Mouse (Mus musculus) frontal cortex, postnatal 14 days (tissue): Measurements from ENCODE around the gene Gemin5.

ENCODE experiments used
- DNase-seq, 2 experiments: peaks; one replicate each; pipeline ENCODE4 v3.0.0; 2022; ENCODE audit warnings: low spot score in 2 of 2

Gemin5 gene

DNA sequence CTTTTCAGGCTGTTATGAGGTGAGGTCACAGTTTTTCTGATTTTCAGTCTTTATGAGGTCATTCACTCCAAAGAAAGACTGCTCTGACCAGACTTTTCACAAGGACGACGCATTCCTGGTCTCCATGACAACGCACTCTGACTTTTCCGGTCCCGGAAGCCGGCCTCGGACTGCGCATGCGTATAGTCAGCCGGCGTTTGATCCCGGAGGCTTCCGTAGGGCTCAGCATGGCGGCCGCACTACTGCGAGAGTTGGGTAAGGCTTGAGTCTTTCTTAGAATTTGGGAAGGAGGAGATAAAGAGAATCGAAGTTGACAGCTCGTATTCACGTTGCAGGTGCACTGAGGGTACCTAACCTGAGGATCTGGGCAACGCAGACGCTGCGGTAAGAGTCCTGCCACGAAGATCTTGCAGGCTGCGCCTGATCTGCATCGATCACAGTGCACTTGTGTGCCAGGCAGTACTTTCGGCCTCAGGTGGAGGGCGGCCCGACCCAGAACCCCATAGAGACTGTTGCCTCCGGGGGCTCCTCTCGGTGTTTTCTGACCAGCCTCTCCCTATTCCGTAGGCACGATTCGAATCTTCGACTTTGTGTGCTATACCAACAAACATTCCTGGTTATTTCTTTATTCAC is 3.2 kb upstream of the Gemin5 start, which contains the start of gene Mrpl22:
Gene Mrpl22, plus strand, starts transcription at position 203 of the 633 bp plus-strand sequence.
- peak; percentile 89 to 95 for DNase-seq

DNA sequence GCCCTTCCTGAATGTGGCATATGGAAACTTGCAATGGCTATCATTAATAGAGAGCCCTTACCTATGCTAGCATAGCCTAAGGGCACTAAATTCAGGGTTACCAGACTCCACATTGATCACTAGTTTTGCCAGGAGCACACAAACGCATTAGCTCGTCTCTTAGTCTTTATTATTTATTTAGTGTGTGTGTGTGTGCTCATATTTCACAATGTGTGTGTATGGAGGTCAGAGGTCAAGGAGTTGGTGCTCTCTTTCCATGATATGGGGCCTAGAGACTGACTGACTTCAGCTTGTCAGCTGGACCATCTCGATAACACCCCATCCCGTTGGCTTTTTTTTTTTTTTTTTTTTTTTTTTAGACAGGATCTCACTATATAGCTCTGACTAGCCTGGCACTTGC is 1.3 kb upstream of the Gemin5 start:
- no peak for DNase-seq

DNA sequence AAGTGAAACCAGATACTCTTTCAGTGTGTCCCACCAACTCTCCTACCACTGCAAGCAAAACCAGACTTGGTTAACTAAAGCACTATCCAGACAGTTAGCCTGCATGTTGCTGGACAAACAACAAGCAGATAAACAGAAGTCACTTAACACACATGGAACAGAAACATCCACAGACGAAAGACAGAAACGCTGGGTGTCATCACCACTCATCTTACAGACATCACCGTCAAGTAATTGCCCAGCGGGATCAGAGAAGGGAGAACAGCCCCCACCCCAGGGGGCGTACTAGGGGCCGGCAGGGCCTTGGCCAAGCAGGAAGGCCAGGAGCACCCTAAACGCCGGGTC is 545 bp downstream of the Gemin5 start:
- DNase-seq, result no peak

DNA sequence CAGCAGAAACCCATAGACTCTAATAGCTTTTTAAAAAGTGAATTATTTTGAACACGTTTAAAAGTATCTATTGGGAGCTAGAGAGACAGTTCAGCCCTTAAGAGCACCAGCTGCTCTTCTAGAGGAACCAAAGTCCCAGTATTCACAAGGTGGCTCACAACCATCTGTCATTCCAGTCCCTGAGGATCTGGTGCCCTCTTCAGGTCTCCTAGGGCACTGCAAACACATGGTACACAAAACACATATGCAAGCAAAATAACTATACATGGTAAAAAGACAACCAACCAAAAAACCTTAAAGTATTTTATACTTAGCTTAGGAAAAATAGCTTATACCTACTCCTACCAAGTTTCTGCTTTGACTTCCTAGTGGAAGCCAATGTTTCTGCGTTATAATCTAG is 3.3 kb downstream of the Gemin5 start:
- DNase-seq, result no peak

DNA sequence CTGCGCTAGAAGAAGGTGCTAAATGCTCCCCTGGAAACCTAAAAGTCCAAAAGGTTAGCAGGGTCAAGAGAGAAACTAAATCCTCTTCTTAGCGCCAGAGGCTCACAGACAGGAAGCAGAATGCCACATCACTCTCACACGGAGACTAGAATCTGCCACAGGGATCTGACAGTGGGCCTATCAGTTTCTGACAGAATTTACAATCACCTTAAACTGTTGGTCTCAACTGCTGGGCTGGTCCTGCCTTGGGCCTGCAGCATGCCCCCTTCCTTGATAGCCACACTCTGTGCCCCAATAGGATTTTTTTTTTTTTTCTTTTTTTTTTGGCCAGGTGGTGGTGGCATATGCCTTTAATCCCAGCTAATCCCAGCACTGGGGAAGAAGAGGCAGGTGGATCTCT is 11.5 kb downstream of the Gemin5 start:
- no peak for DNase-seq

DNA sequence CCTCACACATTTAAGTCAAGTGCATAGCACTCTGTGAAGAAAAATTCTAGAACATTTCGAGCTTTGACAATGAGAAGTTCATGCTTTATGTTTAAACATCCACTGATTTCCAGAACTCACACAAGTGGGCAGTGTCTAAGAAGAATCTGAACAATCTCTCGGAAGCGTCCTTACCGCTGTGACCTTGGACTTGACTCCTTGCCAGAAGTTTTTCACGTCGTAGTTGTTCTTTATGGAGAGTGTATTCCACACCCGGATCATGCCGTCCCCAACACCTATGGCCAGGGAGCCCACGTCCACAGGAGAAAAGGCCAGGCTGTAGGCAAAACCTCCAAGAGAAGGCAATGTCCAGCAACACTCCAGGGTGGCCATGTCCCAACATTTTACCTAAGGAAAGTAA is 12.9 kb downstream of the Gemin5 start:
- DNase-seq, result no peak

DNA sequence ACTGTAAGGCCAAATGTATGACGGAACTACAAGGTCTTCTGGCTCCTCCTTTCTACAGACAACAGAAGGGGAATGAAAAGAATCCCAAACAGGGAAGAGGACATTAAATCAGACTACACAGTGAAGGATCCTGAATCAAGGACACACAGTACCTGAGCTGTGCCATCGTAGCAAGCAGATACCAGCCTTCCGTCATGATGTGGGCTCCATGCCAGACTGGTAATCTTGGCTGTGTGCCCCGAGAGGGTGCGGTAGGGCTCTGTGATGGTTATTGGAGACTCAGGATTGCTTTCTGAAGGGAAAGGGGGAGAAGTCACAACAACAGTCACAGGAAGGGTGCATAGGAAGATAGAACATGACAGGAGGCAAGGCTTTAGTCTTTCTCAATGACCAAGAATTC is 22.1 kb downstream of the Gemin5 start:
- DNase-seq, result no peak

DNA sequence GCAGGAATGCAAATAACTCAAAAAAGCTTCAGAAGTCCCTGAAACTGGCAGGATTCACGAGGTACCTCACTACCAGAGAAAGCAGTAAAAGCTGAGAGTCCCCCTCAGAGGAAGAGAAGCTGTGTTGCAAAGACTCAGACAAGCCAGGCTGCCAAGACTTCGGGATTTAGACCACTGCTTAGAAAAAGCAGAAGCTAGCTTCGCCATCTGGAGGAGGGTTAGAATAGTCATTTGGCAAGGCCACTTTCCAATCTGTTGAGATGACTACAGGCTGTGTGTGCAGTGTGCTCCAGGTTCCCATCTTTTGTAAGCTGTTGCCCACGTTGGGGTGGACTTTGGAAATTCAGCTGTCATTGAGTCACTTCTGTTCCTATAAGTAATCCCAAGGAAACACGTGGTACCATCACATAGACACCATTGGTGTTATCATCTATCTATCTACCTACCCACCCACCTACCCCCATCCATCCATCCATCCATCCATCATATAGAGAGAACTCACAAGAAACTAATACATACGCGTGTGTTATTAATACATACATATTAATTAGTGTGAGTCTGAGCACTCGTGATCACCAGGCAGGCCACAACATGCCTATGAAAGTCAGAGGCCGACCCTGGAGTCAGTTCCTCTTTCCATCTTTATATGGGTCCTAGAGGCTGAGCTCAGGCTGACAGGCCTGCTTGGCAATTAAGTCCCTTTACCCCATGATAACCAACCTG is 24.5 kb downstream of the Gemin5 start:
- peak; percentile 21 to 42 for DNase-seq

DNA sequence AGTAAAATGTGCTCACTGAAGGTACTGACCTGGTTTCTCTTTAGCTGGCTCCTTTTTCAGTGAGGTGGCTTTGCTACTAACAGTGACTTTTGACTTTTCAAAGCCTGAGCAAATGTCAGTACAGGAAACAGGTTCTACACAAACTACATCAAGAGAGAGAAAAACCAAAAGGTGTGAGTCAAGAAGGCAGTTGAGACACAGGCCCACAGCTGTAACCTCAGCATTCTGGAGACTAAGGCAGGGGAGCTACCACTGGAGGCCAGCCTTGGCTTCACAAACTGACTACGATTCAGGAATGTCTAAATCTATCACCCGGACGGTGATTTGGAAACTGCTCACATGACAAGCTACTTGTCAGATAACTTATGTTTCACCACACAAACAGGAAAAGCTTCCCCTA is 28.9 kb downstream of the Gemin5 start:
- no peak for DNase-seq

DNA sequence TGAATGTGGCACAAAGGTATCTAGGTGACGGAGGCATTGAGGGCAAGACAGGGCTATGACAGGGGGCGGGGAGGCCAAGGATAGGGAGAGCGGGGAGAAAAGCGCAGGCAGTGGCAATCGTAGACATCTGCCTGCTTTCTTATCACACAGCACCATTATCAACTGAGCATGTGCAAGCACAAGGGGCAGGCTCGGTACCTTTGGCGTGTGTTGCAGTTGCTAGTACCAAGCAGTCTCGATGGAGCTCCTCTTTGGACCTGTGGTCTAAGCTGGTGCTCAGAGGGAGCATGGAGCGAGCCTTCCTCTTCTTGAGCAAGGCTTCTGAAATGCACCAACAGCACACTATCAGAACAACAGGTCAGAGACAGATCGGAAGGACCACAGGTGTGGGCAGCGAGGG is 29.5 kb downstream of the Gemin5 start:
- DNase-seq, result no peak

DNA sequence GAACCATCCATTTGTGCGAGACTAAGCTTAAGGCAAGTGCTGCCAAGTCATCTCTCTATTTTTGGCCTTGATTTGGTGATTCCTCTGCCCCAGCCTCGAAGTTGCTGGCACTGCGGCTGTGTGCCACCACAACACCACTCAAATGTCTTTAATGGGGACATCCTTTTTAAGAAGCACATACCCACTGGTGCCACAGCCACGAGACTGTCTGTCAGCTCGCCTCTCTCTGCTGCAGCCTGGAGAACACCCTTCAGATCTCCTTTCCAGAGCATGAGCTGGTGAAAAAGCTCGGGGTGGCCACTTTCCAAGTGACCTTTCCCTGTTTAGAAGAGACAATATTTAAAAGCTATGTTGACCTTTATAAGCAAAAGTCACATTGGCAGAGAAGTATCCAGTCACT is 31.7 kb downstream of the Gemin5 start:
- DNase-seq, result no peak

DNA sequence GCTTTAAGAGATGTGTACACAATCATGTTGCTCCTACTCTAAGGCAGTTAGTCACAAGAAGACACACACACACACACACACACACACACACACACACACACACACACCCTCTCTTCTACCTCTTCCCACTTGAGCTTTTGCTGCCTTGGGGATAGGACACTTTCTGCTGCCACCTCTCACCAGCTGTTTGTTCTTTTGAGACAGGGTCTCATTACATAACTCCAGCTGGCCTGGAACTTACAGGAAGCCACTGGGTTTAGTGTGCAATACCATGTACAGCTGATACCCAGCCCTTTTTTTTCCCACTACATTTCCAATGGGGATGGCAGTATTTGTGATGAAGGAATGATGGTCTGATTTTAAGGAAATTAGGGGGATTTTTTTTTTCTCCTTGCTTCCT is 33.0 kb downstream of the Gemin5 start:
- no peak for DNase-seq

DNA sequence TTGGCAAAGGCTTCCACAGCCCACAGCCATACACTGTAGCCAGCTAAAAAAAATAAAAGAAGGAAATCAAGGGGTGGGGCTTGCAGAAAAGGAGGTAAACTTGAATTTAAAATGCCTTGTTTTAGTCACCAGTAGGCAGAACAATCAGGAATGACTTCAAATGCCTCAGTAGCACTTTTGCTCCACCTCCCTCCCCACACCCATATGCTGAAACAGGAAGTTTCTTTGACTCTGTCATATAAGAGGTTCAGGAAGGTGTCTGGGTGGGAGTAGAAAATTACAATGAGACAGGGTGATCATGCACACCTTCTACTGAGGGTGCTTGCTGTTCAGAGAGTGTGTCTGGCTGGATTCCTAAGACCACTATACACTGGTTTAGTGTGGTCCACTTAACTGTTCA is 33.5 kb downstream of the Gemin5 start:
- no peak for DNase-seq

DNA sequence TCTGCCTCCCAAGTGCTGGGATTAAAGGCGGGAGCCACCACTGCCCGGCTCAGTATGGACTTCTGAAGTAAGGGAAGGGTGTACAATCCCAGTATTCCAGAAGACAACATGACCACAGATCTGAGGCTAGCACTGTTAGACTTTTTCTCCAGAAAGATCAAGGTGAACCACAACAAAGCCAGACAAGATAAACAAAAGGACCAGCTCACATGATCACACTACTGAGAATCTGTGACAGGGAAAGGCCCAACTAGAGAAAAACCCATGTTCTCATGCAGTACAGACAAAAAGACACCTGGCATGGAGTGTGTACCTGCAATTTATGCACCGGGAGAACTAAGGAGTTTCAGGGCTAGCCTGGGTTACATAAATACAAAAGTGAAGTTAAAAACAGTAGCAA is 36.3 kb downstream of the Gemin5 start:
- no peak for DNase-seq

DNA sequence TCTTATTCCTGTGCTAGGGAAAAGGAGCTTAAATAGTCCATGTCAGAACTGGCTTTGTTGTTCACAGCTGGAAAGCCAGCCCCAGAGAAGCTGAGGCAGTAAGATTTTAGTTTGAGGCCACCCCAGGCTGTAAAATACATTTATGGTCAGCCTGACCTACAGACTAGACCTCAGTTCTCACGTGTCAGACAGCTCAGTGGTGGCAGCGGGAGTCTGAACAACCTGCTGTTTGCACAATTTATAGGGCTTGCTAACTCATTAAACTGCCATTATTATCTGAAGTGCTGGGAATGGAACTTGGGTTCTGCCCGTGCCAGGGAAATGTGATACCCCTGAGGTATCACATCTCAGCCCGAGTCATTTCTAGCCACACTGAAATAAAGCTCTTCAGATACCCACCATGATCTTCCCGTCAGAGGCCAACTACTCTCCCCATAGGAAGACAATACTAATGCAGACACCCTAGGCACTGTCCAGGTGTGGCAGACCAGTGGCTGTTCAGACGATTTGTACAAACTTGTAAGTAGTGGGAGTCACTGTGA is 39.0 kb downstream of the Gemin5 start:
- no peak for DNase-seq

DNA sequence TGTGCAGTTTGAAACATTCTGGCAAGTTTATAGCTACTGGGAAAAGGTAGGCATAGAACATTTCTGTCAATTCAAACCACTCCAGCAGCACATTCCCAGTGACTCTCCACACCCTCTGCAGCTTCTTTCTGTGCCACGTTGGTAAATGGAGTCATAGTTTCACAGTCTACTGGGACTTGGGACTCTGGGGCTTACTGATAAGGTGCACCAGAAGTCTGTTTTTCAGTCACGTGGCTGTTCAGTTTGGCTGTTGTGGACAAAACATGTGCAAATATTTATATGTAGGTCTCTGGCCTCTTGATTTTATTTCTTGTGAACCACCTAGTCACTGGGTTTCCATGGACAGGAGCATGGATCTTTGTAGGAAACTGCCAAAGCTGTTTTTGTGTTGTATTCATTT is 40.8 kb downstream of the Gemin5 start:
- DNase-seq, result no peak

DNA sequence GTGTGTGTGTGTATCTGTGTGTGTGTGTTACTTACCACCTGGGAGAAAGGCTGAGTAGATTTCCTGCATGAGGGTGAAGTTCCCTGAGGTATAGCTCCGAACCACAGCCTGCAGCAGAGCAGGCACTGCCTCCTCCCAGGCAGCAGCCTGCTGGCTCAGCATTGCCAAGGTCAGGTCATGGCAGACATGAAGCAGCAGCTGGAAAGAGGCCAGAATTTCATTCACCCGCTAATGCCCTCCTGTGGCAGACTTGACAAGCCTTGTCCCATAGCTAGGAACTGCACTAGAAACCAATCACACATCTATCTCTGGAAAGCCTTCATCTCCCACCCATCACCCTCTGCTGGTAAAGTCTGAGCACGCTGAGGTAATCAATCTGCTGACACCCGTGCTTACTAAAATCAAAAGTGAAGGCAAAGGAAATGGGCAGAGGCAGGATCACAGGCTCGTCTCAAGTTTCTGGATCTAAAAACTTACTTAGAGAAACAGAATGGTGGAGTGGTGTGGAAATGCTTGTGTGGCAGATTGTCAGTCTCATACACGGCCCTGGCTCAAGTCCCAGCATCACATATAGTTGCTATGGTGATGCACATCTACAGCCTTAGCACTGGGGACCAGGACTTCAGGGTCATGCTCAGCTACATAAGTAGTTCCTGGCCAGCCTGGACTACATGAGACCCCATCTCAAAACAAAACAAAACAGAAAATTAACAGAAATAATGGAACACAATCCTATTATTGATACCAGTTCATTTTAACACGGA is 41.8 kb downstream of the Gemin5 start:
- no peak for DNase-seq

DNA sequence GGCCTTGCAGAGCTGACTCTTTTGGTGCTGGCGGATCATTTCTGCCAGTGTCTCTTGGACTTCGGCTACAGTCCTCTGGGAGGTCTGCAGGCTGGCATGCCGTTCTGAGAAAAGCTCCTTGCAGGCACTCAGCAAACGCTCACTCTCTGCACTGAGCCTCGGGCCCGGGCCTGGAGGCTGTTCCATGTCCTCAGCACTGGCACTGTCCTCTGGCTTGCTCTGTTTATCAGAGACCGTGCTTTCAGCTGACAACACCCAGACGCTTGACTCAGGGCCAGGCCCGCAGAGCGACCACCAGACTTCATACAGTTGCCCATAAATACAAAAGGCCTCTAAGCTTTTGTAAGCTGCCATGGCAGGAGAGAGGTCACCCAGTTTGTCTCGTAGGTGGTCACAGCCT is 43.3 kb downstream of the Gemin5 start:
- no peak for DNase-seq

DNA sequence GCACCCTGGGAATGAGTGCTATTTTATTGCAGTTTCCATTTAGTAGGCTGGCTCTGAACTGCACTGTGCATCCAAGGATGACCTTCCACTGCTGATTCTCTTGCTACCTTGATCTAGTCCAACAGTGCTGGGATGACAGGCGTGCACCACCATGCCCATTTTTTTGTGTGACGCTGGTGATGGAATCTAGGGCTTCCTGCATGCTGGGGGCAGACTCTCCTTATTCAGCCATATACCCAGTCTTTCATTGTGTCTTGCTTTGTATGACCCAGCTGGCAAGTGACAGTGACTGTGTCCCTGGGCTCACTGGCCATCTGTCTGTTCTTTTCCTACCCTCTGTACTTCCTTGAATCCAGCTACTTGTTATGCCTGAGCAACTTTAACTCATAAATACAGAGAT is 44.6 kb downstream of the Gemin5 start:
- no peak for DNase-seq

DNA sequence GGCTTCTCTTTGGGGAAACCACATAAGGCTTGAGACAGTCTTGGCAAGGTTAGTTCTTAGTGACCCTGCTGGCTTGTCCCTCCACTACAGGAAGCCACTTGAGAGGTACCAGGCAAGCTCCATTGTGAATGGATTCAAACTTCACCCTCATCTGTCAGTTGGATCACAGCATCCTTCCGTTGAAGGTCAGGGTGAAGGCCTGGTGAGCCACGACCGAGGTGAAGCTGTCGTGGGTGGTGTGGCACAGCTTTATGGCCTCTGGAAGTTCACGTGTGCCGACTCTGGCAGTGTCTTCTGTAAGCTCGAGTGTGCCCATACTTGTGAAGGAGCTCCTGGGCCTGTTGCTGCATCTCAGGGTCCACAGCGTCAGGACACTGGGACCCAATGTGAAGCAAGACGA is 47.0 kb downstream of the Gemin5 start:
- no peak for DNase-seq

DNA sequence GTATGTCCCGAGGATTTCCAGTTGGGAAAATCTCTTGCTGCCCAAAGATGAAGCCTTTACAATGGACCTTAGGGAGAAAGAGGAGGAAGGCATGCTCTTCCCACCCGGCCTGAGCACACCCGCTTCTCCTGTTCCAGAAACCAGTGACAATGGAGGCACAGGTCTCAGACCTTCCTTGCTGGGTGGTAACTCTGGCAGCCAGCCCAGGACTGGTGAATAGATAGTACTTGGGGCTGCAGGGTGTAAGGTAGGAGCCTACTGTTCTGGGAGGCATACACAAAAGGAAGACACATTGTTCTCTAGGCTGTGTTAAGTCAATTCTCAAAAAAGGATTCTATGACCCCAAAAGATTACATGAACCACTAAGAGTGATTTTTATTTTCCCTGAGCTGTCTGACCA is 47.7 kb downstream of the Gemin5 start:
- DNase-seq, result no peak

DNA sequence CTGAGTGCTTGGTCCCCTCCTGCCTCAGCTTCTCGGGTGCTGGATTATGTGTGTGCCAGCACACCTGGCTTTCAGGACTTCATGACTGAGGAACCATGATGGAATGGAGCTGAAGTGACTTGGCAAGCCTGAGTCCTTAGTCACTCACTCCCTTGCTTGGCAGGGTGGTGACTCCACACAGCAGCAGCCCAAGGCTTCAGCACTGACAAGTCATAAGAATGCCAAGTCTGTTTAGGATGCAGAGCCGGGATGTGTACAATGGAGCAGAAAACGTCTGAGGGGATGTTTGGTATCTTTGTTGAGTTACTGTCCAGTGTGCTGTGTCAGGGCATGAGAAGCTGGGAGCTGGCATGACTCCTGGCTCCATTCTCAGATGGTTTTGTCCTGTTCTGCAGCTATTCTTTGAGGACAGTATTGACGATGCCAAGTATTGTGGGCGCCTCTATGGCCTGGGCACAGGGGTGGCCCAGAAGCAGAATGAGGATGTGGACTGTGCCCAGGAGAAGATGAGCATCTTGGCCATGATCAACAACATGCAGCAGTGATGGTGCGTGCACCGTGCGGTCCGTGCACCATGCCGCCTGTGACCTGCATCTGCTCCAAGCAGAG is 51.2 kb downstream of the Gemin5 start:
- no peak for DNase-seq
